Comparison of ENCODE assay signal across 13 mouse cellular contexts in the genomic region with DNA sequence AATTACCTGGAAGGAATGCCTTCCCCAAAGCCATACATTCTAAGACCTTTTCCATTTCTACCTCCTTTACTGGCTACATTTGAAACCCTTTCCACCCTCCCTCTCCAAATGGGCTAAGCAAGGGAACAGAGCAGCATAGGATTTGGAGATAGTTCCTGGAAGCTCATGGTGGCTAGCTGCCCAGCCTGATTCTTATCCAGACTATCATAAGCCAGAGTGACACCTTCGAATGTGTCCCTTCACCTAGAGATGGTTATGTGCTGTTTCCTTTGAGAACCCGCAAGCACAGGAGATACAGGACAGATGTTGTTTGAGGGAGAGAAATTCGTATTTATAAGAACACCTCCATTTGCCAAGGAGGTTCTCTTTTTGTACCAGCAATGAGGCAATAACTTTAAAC.
"Had no signal": no experiment of that assay in that cellular context is flagged by ENCODE, and none has a peak within 500 bp of the region (broad histone marks: within the 10 kb centered on the region; RNA-seq: fewer than 3 reads in every experiment).

No protein-coding gene starts in this region.

- DNase-seq: gastrocnemius, adult 2 months; gastrocnemius, postnatal 10 days; gastrocnemius, postnatal 25 days; heart, adult 18-20 months; heart, postnatal 10 days; heart, postnatal 4 days; kidney, adult 18-20 months; kidney, adult 8-10 months; kidney, postnatal 10 days; kidney, postnatal 25 days; kidney, postnatal 4 days; liver; liver, embryonic 13.5 days had no signal
